Mouse (Mus musculus): ENCODE measurements around the gene Greb1.

The Greb1 gene

DNA sequence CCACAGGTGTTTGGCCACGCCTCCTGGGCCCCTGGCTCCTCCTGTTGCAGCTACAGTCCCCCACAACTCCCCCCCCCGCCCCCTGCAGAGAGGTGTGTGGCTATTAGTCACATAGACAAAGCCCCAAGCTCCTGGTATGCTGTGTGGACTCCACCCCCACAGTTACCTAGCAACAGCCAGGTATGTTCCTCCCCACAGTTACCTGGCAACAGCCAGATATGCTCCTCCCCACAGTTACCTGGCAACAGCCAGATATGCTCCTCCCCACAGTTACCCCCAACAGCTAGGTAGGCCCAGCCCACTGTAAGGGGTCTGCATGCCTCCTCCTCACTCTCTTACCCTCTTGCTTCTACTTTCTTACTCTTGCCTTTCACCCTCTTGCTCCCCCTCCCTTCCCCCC lies 135.7 kb downstream of the Greb1 start:
- no peak for DNase-seq

DNA sequence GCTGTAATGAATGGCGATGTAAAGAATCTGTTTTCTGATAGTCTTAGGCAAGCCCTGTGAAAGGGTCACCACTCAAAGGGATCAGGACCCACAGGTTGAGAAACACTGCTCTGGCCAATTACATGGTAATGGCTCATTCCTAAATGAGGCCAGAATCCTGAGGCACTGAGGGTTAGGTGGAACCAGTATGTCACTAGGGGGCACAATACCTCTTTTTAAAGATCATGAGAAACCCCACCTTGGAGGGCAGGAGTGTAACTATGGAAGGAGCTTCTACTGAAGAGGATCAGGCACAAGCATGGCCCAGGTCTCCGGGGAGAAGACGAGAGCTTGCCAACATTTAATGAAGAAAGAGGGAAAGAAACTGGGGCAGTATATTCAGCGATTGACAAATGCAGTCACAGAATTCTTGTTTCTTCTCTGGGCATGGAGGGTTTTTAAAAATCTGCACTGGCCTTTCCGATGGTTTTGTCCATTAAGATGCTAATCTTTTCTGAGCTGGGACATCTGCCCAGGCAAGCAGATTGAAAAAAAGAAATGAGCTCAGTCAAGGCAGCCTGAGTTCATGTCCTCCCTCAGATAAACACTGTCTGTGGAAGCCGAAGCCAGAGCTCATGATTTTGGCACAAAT lies 137.6 kb downstream of the Greb1 start:
- peak; percentile 49 for DNase-seq

DNA sequence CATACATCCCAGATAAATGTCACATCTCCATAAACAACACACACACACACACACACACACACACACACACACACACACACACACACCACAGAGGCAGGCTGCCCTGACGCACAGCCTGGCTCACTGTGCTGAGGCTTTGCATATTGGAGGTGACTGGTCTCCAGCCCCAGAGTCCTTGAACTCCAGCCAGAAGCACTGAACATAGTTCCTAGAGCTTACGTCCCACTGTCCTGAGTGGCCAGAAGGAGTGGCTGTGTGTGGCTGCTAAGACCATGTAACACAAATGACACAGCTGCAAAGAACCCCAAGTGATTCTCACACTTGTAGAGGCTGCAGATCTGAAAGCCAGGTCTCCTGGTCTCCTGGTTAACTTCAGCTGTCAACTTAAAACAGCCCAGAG lies 138.8 kb downstream of the Greb1 start:
- no peak for DNase-seq

DNA sequence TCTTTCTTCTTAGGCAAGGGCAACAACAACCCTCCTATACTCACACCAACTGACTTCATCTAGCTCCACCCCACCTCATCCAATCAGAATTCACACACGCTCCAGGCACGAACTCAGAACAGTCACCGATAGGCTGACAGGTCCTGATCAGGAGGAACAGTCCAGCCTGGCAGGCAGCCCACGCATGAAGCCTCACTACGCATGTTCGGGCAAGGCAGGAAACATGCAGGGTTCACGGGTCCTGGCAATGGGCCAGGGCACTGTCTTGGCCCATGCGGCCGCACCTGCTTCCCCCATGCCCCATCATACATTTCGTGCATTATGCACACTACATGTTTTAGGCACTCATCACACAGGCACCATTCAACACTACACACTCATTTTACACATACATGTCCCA lies 139.2 kb downstream of the Greb1 start:
- DNase-seq = no peak

DNA sequence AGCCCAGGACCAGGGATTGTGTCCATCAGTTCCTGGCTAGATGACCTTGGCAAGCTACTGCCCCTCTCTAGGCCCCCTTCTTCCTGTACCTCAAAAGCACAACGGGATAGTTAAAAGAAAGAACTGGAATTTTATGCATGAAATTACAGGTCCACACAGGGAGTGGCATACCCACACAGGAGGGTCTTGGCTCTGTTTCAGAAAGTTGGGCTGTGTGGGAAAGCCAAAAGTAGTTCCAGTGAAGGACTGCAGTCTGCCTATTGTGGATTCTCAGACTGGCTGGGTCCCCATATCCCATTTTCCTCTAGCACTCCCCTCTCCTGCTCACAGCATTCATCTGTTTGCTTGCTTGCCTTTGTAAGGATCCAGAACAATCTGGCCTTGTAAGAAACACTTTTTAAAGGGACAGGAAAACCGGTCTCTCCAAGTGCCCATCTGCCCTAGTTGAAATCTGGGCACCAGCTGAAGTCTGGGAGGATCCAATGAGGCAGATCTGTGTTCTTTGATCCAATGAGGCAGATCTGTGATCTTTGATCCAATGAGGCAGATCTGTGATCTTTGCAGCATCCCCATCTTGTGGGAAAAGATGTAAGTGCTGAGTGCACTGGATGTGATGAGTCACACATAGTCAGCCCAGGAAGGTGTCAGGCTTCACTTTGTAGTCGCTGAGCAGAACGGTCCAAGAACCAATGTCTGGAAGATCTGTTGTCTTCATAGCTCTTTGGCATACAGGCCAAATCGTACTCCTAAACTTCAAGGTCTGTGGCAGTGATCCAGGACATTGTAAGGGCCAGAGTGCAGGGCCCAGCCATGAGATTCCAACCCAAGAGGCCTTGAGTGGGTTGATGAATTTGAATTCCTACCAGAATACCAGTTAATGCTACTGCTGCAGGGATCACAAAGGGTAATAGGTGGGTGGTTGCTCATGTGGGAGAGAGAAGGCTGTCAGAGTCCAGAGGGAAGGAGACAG lies 143.5 kb downstream of the Greb1 start:
- peak; percentile 34 for DNase-seq

DNA sequence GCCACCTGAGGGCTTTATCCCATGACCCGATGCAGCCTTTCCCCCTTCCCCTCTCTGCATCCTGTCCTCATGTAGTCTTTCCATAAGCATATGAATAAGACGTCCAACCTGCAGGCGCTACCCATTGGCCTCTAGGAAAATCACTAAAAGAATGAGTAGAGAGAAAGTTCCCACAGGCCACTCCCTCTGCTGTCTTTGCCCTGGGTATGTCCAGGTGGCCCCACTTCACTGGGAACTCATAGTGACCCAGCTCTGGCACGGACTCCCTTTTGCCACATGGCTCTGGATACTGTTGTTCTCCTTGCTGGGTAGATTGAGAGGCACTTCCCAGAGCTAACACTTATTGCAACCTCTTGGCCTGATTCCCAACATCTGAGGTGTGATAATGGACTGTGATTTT lies 145.1 kb downstream of the Greb1 start:
- DNase-seq = no peak

DNA sequence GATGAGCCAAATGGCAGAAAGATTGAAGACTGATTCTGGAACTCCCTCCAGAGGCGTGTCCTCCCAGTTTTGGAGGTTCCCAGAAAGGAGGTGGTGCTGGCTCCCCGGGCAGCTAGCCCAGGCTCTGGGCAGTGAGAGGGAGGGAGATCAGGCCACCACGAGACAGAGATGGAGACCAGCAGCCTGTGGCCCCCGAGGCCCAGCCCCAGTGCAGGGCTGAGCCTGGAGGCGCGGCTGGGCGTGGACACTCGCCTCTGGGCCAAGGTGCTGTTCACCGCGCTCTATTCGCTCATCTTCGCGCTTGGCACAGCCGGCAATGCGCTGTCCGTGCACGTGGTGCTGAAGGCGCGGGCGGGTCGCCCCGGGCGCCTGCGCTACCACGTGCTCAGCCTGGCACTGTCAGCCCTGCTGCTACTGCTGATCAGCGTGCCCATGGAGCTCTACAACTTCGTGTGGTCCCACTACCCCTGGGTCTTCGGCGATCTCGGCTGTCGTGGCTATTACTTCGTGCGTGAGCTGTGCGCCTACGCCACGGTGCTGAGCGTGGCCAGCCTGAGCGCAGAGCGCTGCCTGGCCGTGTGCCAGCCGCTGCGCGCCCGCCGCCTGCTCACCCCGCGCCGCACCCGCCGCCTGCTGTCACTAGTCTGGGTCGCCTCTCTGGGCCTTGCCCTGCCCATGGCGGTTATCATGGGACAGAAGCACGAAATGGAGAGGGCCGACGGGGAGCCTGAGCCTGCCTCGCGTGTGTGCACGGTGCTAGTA lies 147.2 kb downstream of the Greb1 start, which contains the start of gene Ntsr2:
Gene Ntsr2, plus strand, starts transcription at position 51 of the 762 bp plus-strand sequence.
- peak; percentile 79 for DNase-seq

DNA sequence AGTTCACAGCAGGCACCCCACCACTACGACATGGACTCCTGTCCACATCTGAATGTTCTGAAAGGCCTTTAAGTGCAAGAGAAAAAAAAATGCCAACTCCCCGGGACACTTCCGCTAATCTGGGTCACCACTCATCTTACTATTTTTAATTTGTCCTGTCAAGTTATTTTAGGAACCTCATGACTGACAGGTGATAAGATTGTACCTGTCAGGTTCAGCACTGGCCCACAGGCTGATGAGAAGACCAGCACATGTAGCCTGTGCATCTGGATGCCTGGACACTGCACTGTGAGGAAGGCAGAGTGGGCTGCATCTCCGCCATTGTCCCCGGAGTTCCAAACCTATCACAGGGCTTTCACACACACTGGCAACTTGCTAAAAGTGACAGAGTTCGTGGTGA lies 150.9 kb downstream of the Greb1 start:
- DNase-seq = no peak

DNA sequence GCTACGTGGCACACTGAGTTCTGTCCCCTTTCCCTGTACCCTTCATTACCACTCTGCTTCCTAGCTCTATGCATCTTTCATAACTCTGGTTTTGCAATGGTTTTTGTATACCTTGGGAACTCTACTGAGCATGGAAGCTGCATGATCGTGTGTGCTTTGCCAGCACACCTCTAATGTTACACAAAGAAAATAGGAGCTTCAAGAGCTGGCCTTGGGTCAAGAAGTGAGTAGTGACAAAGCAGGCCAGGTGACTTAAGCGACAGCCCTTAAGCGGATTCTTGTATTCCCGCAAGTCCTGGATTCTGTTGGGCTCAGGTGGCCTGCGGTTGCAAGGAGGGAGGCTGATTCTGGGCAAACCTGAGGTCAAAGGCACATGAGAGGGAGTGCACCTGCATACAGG lies 152.4 kb downstream of the Greb1 start:
- DNase-seq = no peak

DNA sequence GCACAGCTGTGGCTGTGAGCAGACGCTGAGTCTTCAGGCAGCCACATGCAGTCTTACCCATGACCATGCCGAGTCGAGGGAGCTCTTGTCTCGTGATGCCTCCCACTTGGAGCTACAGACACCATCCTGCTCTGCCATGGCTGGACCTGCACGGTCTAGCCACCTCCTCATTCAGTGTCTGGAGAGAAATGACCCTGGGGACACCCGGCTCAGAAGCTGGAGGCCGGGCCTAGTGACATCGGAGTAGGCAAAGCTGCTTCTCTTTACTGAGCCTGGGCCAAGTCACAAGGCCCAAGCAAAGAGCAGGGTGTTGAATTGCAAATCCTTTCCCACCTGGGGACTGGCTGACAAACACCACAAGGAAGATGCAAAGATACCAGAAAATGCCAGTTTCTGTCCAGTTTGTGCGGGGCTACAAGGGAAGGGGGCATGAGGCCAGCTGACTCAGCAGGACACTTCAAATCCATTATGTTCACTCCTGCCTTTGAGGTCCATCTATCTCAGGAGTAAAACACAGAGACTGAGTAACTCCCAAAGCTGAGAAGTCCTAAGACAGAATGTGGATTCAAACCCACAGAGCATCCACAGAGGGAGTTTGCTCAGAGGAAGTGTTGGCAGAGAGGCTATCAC lies 153.8 kb downstream of the Greb1 start:
- no peak for DNase-seq

DNA sequence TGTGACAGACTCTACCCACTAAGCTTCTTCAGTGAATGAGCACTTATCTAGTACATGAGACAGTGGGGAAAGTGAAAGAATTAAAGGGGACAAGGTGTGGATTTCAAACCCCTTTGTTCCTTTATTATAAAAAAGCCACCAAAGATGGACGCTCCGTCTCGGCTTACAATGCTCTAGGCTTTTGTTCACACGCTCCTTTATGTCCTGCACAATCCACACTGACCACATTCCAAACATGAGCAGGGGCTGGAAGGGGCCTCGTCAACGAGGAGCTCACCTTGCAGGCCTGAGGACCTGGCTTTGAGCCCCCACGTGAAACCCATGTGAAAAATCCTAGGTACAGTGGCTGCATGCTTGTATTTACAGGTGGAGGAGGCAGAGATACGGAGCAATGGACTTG lies 156.0 kb downstream of the Greb1 start:
- DNase-seq = no peak

DNA sequence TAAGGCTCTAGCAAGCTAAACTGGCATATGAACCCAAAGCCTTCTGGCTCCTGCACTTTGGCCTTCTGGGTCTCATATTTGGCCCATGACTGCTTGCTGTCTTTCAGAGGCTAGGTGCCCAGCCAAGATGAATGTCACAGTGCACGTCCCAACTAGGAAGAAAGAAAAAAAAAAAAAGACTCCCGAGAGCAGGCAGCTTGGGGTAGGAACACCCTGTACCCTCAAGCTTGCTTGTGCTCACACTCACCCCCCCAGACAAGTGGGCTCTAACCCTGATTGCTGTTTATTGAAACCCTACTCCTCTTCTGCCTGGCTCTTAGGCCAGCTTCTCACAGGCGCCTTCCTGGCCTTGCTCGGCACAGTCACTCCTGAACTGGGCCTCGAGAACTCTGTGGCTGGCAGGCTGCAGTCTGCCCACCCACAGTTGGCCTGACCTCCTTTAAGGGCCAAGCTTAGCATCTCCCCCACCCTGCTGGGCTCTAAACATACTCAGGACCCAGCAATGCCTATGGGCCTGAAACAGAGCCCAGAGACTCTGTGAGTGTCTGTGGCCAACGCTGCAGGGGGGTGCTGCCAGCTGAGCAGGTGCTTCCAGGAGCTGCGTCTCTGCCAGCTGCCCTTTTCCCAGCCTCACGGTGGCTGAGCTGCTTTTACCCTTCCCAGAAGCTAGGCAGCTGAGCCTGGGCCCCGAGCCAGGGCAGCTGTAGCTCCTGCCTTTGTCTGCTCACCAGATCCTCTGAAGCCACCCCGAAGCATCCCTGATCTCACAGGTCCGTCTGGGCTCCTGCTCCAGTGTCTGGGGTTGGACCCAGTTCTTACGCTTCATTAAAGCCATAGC lies 157.0 kb downstream of the Greb1 start:
- DNase-seq = peak; percentile 37

DNA sequence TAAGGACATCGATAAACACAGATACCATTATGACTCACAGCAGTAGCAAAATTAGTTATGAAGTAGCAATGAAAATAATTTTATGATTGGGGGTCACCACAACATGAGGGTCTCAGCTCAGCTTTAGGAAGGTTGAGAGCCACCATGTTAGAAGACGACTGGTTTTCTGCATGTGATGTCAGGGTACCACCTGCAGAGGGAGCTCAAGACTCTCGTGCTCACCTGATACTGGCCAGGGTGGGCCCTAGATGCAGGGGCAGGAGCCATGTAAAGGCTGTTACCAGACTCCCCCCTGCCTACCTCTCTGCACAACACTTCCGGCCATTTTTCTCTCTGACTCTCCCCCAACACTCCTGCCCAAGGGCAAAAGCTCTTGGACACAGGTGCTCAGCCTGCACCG lies 158.7 kb downstream of the Greb1 start:
- no peak for DNase-seq

DNA sequence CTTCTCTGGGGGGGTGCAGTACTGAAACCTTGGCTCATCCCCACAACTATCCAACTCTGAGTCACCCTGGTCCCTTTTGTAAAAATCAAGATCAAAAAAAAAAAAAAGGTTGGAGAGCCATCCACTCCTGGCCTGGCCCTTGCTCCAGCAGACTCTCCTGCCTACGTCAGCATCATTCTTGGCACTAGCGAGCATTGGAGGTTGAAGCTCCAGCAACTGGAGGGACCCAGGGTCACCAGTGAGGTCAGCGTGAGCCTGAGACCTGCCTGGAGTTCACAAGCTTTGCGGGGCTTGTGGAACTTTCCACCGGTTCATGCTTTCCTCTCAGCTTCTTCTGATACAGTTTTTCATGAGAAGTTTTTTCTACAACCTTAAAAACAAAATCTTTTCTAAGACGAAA lies 160.6 kb downstream of the Greb1 start:
- DNase-seq = no peak

DNA sequence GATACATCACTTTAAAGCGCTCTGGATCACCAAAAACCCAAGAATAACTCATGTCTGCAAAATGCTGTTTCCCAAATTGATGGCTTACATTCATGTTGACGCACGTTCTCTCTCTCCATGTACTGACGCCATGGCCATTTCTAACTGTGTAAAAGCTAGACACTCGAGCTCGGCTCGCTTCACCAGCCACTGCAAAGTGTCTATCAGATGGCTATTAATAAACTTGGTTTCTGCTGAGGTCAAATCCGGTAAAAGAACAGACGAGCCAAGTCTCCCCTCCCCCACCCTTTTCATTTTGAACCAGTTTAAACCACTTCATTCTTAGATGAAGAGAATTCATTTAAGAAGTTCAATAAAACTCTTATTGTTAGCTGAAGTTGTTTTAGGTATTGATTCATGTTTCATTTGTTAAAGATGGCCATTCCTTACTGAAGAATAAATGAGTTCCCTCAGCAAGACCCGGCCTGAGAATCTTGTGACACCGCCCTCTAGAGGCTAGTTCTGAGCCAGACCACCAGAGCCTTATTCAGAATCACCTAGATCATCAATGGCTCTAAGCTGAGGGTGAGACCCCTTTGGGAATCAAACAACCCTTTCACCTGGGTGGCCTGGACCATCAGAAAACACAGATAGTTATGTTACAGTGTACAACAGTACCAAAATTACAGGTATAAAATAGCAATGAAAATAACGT lies 161.5 kb downstream of the Greb1 start:
- DNase-seq = no peak

DNA sequence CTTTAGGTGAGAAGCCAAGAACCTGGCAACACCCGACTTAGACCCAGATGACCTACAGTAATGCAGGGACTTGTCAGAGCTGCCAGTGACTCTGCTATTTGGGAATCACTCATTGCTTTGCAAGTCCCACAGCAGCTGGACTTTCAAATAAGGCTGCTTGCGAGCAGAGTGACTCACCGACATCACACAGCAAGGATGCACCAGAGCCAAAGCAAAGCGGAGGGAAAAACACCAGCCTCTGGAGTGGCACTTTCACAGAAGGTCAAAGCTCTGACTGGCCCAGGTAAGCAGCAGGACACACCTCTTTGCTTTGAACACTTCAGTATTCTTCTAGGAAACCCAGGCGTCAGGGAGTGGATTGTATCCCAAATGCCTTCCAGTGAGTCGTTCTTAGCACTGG lies 164.9 kb downstream of the Greb1 start:
- no peak for DNase-seq

DNA sequence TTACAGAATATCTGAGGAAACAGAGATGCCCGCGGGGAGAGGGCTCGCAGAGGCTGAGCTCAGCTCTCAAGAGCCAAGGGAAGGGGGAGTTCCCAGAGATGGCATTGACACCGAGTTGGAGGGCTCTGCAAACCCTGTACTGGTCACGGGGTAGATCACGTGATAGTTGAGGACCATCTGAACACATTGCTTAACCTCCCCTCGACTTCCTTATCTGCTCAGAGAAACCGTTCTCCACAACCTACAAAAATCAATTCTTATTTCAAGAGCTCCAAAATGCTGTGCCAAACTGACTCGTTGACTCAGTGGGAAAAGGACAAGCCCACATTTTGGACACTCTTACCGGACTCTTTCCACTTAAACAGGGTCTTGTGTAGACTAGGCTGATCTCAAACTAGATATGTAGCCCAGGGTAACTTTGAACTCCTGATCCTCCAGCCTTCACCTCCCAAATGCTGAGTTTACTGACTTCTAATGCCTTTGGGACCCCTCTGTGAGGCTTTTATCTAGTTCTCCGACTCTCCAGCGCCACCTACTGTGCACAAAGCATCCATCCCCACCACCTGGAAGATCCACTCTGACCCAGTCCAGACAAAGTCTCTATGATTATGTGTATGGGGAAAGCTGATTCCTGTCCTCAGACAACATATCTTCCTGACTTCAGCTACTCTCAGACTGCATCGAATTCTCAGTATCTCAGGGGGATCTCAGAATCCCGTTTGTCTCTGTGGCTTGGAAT lies 166.4 kb downstream of the Greb1 start:
- DNase-seq = peak; percentile 30

DNA sequence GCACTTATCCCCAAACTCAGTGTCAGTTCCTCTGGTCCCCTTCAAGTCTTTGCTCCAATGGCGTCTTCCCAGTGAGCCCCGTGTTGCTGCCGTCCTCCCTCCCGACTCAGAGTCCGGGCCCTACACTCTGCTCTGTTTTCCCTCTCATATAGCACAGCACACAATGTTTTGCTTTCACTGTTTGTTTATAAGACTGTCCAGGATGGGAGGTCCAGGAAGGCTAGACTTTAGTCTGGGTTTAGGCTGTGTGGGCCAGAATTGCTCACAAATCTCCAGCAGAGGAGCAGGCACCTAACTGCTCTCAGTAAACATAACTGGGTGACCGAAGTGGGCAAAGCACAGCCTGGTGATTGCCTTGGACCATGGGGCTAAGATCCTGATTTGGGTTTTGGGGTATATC lies 167.5 kb downstream of the Greb1 start:
- DNase-seq = no peak

DNA sequence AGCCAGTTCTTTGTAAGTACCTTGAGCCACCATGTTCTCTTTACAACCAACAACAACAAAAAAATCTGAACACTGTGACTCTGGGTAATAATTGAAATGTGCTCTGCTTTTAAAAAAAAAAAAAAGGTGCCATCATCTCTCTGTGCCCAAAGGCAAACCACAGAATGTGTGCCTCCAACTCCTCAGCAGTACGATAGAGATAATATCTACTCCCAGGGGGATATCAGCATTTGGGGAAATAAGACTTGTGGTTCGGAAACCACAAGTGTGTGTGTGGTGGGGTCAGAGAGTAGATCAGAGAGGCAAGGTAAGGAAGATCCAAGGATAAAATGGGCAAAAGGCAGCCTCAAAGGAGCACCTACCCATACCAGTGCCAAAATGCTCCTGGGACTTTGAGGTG lies 169.3 kb downstream of the Greb1 start:
- DNase-seq = no peak

DNA sequence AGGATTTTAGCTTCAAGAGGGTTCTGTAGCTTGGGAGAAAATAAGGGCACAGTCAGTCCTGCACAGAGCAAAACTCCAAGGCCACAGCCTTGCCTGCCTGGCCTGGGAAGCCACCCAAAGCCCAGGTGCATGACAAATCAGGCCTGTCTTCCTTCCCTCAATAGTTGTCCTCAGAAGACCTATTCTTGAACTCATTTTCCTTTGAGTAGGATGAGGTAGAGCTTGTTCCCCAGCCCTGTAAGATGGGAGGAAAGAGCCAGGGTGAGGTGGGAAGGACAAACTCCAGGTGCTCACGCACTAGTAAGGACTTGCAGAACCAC lies 169.9 kb downstream of the Greb1 start:
- no peak for DNase-seq

Measured in right cerebral cortex, adult 18-20 months (tissue).